Mouse (Mus musculus): Measurements from ENCODE around the gene Gabra4.

Gene Gabra4

GRCm38 (mm10) chr5:71658115-71658497, at the start of gene Gabra4:
Gene Gabra4 (minus strand): TSS chr5:71658308.
- in situ Hi-C loops (cut with MboI, MseI), result no loop called here

- in situ Hi-C loops (cut with MboI, MseI), result no loop called here
Observed at GRCm38 (mm10) chr5:71701273-71701614, 43.1 kb upstream of the Gabra4 start.

GRCm38 (mm10) chr5:71700468-71701272, 42.6 kb upstream of the Gabra4 start:
- in situ Hi-C loops (cut with MboI, MseI), result no loop called here

GRCm38 (mm10) chr5:71699696-71700467, 41.8 kb upstream of the Gabra4 start:
- in situ Hi-C loops (cut with MboI, MseI), result no loop called here

GRCm38 (mm10) chr5:71665593-71665992, 7.5 kb upstream of the Gabra4 start:
- in situ Hi-C loops (cut with MboI, MseI), result no loop called here

GRCm38 (mm10) chr5:71657482-71658114, 510 bp downstream of the Gabra4 start, which contains the start of gene Gabrb1:
Gene Gabrb1 (plus strand): TSS chr5:71658113.
- in situ Hi-C loops (cut with MboI, MseI), result no loop called here

- in situ Hi-C loops (cut with MboI, MseI), result no loop called here
Observed at GRCm38 (mm10) chr5:71656771-71657170, 1.3 kb downstream of the Gabra4 start.

GRCm38 (mm10) chr5:71654056-71654455, 4.1 kb downstream of the Gabra4 start:
- in situ Hi-C loops (cut with MboI, MseI), result no loop called here

GRCm38 (mm10) chr5:71648108-71648507, 10.0 kb downstream of the Gabra4 start:
- in situ Hi-C loops (cut with MboI, MseI), result no loop called here

GRCm38 (mm10) chr5:71639804-71640203, 18.3 kb downstream of the Gabra4 start:
- in situ Hi-C loops (cut with MboI, MseI), result no loop called here

- in situ Hi-C loops (cut with MboI, MseI), result no loop called here
Observed at GRCm38 (mm10) chr5:71627820-71628219, 30.3 kb downstream of the Gabra4 start.

GRCm38 (mm10) chr5:71616734-71617133, 41.4 kb downstream of the Gabra4 start:
- in situ Hi-C loops (cut with MboI, MseI), result no loop called here

GRCm38 (mm10) chr5:71614311-71614710, 43.8 kb downstream of the Gabra4 start:
- in situ Hi-C loops (cut with MboI, MseI), result no loop called here

GRCm38 (mm10) chr5:71608735-71609134, 49.4 kb downstream of the Gabra4 start:
- in situ Hi-C loops (cut with MboI, MseI), result no loop called here

GRCm38 (mm10) chr5:71606907-71607306, 51.2 kb downstream of the Gabra4 start:
- in situ Hi-C loops (cut with MboI, MseI), result no loop called here

GRCm38 (mm10) chr5:71604128-71604690, 53.9 kb downstream of the Gabra4 start:
- in situ Hi-C loops (cut with MboI, MseI), result no loop called here

- in situ Hi-C loops (cut with MboI, MseI), result no loop called here
Observed at GRCm38 (mm10) chr5:71595321-71595720, 62.8 kb downstream of the Gabra4 start.

- in situ Hi-C loops (cut with MboI, MseI), result no loop called here
Observed at GRCm38 (mm10) chr5:71593745-71594255, 64.3 kb downstream of the Gabra4 start.

GRCm38 (mm10) chr5:71571646-71572237, 86.4 kb downstream of the Gabra4 start:
- in situ Hi-C loops (cut with MboI, MseI), result no loop called here

GRCm38 (mm10) chr5:71548079-71548478, 110.0 kb downstream of the Gabra4 start, which contains the start of gene Cox7b2:
Gene Cox7b2 (minus strand): TSS chr5:71548205.
- in situ Hi-C loops (cut with MboI, MseI), result no loop called here

- in situ Hi-C loops (cut with MboI, MseI), result no loop called here
Observed at GRCm38 (mm10) chr5:71545554-71545953, 112.6 kb downstream of the Gabra4 start.
